Mouse (Mus musculus) fibroblast of lung, adult 2 months (primary cell): ENCODE results near the gene Abcc5.
"Not testable (repeated sequence)": the region's sequence is repeated elsewhere in the genome, so short reads cannot be mapped to it uniquely, and the experiment has no call there.

ENCODE experiments used
- DNase-seq: peaks from one replicate; pipeline ENCODE4 v3.0.0-alpha.2; 2011; ENCODE audit warnings: low read depth

Abcc5 gene

GRCm38 (mm10) chr16:20422938-20423730 lies 3.1 kb downstream of the Abcc5 start:
- no peak for DNase-seq

GRCm38 (mm10) chr16:20418054-20418453 lies 8.1 kb downstream of the Abcc5 start:
- no peak for DNase-seq

GRCm38 (mm10) chr16:20416262-20416661 lies 9.9 kb downstream of the Abcc5 start:
- DNase-seq = no peak

GRCm38 (mm10) chr16:20415804-20416203 lies 10.4 kb downstream of the Abcc5 start:
- DNase-seq = no peak

GRCm38 (mm10) chr16:20415211-20415610 lies 11.0 kb downstream of the Abcc5 start:
- peak; percentile 39 for DNase-seq

- DNase-seq = no peak
These were observed 12.3 kb downstream of the Abcc5 start for GRCm38 (mm10) chr16:20413870-20414331.

- no peak for DNase-seq
These were observed 14.1 kb downstream of the Abcc5 start for GRCm38 (mm10) chr16:20411958-20412570.

GRCm38 (mm10) chr16:20405335-20405734 lies 20.9 kb downstream of the Abcc5 start:
- DNase-seq = no peak

- DNase-seq = no peak
These were observed 22.9 kb downstream of the Abcc5 start for GRCm38 (mm10) chr16:20403327-20403726.

- DNase-seq = no peak
These were observed 24.6 kb downstream of the Abcc5 start for GRCm38 (mm10) chr16:20401592-20401991.

- no peak for DNase-seq
These were observed 25.2 kb downstream of the Abcc5 start for GRCm38 (mm10) chr16:20400707-20401591.

- no peak for DNase-seq
These were observed 29.3 kb downstream of the Abcc5 start for GRCm38 (mm10) chr16:20396851-20397250.

GRCm38 (mm10) chr16:20395216-20395907 lies 30.8 kb downstream of the Abcc5 start:
- DNase-seq = no peak

- no peak for DNase-seq
These were observed 34.4 kb downstream of the Abcc5 start for GRCm38 (mm10) chr16:20391753-20392152.

- DNase-seq = no peak
These were observed 36.0 kb downstream of the Abcc5 start for GRCm38 (mm10) chr16:20390233-20390632.

- DNase-seq = no peak
These were observed 45.2 kb downstream of the Abcc5 start for GRCm38 (mm10) chr16:20381031-20381430.

GRCm38 (mm10) chr16:20375341-20375740 lies 50.9 kb downstream of the Abcc5 start:
- DNase-seq = no peak

- DNase-seq = no peak
These were observed 54.5 kb downstream of the Abcc5 start for GRCm38 (mm10) chr16:20371731-20372130.

- DNase-seq = no peak
These were observed 58.0 kb downstream of the Abcc5 start for GRCm38 (mm10) chr16:20368221-20368620.

GRCm38 (mm10) chr16:20362121-20362520 lies 64.1 kb downstream of the Abcc5 start:
- DNase-seq = no peak

- DNase-seq = not testable (repeated sequence)
These were observed 64.7 kb downstream of the Abcc5 start for GRCm38 (mm10) chr16:20361496-20361895.
